Mouse (Mus musculus) stomach, postnatal 0 days (tissue): ENCODE results near the gene Dscam.

Source experiments
- CTCF ChIP-seq: IDR thresholded peaks from 2 replicates; pipeline ENCODE4 v1.5.1; 2016; ENCODE audit warnings: antibody characterized with exemption, low read depth, mild to moderate bottlenecking, moderate library complexity
- EP300 ChIP-seq: optimal IDR thresholded peaks from 2 replicates; pipeline ENCODE3; 2016; ENCODE audit warnings: antibody characterized with exemption

DNA sequence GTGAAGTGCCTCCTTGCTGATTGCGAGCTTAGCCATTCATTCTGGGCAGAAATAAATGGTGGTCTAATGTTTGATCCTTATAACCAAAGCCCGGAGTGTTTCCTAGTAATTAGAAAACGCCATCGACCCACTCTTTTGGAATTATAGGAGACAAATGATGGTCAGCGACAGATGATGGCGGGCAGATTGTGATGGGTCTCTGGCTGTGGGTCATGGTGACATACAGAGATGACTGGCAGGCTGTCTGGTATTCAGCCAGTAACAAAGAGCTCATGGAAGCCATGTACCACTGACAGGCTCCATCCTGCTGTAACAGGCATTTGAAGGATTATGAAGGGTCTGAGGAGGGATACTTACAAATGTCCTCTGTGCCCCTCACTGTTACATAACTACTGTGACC, 549.7 kb downstream of the Dscam start:
- no peak for TF ChIP-seq EP300
- no peak for TF ChIP-seq CTCF
